Mouse (Mus musculus) layer of hippocampus, postnatal 14 days (tissue): ENCODE data around the gene Ercc8. TPM values are rescaled to one million over a fixed set of nuclear protein-coding genes. Genes with fewer than 3 reads are reported as not detected.

Experiments used
- DNase-seq, 2 experiments: peaks; one replicate each; pipeline ENCODE4 v3.0.0; 2021 to 2022; ENCODE audit warnings: low spot score in 2 of 2, mixed read lengths in 1 of 2
- long read RNA-seq, 2 experiments: library from polyadenylated mRNA; stranded (forward); transcript quantifications; one replicate each; pipeline ENCODE4 v2.0.0; 2021
- total RNA-seq, 2 experiments: library from RNA; stranded (reverse); gene quantifications; 2 replicates each; pipeline ENCODE4 v1.2.3; 2021

The Ercc8 gene
- 10 to 100 TPM; 20.0 to 25.3 TPM for total RNA-seq
- long read RNA-seq, experiment 1, transcript Ercc8-205 (11 exons, 2,395 nt), result major isoform, 7 of 17 reads
- long read RNA-seq, experiment 1, transcript Ercc8-210 (12 exons, 2,095 nt), result minor isoform, 5 of 17 reads
- long read RNA-seq, experiment 1, partial matches to known transcripts, result 3 of 17 reads
- long read RNA-seq, experiment 1, other reads (novel, unspliced or antisense), result 1 of 17 reads
- long read RNA-seq, experiment 2, transcript Ercc8-205 (11 exons, 2,395 nt), result major isoform, 6 of 17 reads
- long read RNA-seq, experiment 2, partial matches to known transcripts, result 1 of 17 reads
- long read RNA-seq, experiment 2, other reads (novel, unspliced or antisense), result 5 of 17 reads

DNA sequence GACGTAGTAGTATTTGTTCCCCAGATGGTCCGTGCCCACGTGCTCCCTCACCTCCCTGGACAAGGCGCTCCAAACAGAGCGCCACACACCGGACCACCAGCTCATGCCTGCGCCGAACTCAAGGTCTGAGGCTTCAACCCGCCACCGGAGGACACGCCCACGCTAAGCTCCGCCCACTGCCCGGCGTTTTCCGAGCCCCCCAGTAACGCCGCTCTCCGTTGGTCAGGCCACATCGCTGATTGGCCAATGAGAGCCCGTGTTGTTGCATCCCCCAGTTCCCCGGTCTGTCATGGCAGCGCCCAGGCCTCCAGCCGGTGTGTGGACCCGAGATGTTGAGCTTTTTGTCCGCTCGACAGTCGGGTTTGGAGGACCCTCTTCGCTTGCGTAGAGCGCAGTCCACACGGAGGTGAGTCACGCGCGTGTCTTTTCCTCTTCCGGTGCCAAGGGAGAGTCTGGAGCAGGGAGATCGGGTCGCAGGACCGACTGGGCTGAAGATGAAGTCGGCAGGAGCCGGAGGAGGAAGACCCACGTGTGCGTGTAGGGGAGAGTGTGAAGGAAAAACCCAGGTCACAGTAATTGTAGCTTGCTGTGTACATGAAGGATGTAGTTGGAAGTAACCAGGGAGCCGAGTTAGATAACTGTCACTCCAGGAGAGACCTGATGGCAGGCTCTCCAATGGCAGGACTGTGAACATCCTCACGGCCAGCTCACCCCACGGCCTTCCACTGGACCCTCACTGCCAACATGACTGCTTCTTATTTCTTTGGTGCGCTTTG is at the start of gene Ercc8, which contains the start of gene Ndufaf2:
Gene Ercc8 (plus strand): TSS at position 267 of the 776 bp plus-strand sequence.
Gene Ndufaf2 (minus strand): TSS at position 159 of the 776 bp plus-strand sequence.
- peak; percentile 96 to 97 for DNase-seq

DNA sequence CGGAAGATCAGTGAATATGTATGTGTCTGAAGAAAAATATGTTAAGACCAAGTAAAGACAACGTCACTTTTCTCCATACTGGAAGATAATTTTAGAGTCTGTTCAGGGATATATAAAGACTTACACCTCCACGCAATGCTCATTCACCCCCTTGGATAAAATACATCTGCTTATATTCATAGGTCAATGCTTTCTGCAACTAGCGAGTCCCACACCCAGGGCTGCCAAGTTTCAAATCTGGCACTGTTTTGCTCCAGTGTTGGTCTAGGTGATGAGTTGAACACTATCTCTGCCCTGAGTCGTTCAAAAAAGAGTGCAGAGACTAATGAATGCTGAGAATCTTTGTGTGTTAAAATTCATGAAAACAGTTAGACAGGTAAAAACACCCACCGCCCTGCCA is 47.6 kb upstream of the Ercc8 start:
- no peak for DNase-seq

DNA sequence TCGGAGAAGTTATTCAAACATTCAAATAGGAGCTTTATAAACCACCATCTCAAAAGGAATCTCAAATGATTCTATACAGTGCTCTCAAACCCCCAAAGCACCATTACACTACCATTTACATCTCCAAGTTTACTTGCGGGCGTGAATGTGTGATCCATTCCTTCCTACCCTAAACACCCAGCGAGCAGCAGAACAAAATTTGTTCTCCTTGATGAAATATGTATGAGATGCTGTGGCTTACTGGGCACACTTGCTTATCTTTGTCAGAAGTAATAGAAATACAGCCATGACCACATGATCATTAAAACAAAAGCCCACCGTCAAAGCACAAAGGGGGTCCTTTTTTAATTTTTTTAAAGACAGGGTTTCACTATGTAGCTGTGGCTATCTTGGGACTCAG is 45.0 kb upstream of the Ercc8 start:
- DNase-seq, result no peak

DNA sequence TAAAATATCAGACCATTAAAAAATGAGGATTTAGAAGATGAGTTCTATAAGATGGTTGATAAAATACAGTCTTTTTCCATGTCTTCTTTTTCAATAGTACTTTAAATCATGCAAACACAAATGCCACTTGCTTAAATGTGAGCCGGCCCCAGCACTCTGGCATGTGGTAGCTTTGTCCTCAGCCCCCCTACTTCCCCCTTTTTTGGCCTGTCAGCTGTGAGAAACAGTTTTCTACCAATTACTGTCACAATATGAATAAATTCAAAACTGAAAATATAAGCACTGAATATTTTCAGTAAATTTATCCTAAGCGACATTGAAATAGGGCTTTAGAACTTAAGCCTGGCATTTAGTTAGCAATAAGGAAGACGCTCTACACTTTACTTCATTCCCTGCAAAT is 44.3 kb upstream of the Ercc8 start:
- DNase-seq, result no peak

DNA sequence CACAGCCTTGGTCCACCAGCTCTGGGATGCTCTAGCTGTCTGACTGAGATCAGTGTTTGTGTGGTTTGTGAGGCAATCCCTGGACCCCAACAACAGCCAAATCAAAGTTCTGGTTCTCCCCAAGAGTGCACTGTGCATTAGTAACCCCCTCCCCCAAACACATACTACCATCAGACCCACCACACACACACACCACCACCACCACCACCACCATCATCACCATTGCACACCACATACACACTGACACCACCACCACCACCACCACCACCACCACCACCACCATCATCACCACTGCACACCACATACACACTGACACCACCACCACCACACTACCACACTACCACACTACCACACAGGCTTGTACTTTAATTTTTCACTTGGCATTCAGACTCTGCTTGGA is 40.9 kb upstream of the Ercc8 start:
- DNase-seq, result no peak

DNA sequence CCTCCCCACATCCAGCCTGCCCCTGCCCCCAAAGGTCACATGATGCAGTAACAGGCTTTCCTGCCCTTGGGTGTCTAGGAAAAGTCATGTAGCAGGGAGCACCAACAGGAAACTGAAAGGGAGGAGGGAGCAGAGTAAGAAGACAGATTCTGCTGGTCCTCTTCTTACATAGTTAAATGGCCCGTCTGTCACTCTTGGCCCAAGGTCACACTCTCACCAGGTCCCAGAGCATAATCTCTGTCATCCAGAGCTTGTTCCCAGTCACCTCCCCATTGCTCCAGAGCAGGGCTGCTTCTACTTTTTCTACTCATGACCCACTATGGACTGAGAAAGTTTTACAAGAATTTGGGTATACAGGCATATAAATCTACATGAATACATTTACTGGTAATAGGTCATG is 40.3 kb upstream of the Ercc8 start:
- no peak for DNase-seq

DNA sequence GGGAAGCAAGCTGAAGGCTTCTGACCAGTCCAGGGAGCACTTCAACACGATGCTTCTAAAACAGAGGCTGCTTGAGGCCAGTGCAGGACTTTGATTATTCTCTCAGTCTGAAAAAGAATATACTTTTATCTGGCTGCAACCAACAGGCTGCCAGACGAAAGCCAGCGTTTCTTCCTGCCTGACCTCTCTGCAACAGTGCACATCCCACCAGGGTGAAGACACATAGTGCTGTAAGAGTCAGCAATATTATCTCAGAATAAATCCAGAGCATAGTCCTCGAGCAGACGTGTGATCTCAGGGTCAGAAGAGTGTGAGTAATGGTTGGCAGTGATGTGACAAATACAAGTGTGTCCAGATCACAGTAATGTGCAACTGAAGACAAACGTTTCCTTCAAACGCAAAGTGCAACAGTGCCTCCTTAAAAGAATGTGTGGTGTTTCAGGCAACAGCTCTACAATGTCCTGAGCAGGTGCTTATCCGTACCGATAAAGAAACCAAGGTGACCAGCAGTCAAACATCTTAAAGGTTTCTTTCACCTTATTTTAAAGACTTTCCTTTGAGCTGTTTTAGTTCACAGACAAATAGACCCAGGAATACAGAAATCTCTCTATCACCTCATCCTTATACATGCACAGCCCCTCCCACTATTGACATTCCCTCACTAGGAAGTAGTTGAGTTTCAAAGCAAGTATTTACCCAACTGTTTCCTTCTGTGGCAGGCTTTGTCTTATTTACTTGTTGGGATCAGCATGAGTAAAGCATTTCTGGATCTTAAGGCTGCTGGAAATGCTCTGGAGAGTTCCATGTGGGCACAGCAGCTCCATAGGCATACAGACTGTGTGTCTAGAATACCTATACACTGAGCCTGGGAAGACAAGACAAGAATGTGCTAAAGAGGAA is 38.9 kb upstream of the Ercc8 start:
- no peak for DNase-seq

DNA sequence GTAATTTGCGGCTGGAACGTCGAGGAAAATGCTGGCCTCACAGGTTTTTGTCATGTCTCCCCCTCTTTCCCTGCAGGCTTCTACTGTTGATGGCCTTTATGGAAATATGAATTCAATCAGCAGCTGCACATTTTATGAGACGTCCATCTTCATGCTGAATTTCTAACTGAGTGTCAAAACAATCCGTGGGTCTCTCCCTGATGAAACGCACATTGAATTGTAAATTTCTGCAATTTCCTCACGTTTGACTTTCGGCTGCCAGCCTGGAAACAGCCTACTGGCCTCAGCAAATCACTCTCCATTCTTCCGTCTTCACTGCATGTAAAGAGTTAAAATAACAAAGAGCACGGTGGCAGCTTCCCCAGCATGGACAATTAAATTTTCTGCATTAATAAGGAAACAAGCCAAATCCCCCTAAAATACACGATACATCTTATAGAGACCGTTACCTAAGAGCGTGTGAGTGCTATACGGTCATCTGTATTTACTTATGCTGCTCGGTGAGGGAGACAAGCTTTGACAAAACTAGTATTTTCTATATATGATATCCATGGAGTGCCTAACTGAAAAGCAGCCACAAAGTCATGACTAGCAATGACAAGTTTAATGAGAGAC is 35.3 kb upstream of the Ercc8 start:
- no peak for DNase-seq

DNA sequence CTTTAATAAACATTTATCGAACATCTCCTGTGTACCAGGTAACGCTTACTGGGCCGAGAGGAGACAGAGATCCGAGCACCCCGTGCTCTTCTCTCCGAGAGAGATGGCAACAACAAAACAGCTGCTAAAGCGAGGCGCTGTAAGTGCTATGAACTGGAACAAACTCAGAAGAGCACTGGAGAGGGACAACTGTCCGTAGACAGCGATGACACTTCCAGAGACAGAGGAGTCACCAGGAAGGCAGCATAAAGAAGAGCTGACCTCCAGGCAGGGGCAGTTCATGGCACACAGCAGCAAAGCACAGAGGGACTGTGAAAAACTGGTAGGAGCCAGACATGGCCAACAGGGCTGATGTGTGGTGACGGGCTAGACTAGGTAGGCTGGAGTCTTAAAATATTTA is 34.4 kb upstream of the Ercc8 start:
- no peak for DNase-seq

DNA sequence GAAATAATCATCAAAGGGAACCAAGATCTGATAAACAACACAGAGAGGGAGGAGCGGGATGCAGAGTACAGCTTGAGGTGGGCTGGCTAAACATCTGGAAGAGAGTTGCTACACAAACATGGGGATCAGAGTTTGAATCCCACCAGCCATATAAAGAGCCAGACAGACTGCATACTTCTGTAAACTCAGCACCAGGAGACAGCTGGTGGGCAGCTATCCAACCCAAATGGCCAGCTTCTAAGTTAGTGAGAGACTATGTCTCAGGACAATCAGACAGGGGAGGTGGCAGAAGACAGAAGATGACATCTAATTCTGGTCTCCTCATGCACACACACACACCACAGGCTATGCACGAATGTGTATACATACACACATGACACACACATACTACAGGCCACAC is 32.3 kb upstream of the Ercc8 start:
- no peak for DNase-seq

DNA sequence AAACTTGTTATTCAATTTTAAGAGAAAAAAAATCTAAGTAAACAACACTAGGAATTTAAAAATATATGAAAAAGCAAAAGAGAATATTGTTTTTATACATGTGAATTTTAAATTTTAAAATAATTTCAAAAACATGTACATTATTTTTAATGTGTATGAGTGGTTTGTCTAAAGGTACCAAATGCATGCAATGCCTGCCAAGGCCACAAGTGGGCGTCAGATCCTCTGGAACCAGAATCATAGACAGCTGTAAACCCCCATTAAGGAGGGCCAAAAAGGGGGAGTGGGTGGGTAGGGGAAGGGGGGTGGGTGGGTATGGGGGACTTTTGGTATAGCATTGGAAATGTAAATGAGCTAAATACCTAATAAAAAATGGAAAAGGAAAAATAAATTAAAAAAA is 31.4 kb upstream of the Ercc8 start:
- no peak for DNase-seq

DNA sequence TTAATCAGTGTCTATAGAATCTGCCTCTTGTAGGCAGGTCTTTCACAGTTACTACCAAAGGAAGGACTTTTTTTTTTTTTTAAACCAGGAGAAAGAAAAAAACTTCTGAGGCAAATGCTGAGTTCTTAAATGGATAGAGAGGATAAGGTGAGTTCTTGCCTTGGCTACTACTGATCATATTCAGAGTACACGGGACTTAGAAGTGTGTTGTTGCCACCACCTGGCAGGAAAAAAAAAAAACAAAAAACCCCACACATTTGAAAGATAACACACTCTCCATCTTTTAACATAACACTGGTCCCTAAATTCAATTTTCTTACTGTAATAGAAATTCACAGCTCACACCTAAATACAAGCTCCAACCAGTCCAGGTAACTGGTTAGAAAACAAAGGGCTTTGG is 30.6 kb upstream of the Ercc8 start:
- DNase-seq, result no peak

DNA sequence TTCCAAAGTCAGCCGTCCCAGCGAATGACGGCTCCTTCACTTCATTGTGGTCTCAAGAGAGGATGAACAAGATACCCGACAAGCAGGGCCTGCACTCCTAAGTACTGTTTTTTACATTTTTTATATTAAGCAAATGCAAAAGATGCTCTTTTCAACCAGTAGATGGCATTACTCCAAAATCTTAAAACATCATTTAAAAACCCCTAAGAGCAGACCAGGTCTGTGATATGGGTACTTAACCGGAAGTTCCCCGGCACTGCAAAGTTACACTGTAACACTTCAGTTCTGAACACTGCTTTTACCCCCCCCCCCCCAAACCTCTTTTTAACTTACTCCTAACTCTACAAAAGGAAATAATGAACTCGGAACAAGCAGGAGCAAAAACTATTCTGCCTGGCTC is 29.5 kb upstream of the Ercc8 start:
- no peak for DNase-seq

DNA sequence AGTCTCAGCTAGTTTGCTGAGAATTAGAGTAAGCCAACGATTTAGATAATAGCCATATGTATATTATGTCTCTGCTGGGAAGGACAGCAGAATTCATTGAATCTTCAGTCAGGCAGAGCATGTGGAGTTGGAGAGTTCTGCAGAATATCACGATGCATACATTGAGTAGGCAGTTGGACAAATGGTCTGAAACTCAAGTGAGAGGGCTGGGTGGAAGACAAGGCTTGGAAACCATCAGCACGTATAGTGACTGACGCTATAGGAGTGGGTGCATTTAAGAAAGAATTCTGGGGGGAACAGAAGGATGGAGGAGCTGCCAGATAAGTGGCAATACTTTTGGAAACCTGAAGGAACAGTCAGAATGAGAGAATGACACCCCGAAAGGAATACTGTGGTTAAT is 27.8 kb upstream of the Ercc8 start:
- DNase-seq, result no peak

DNA sequence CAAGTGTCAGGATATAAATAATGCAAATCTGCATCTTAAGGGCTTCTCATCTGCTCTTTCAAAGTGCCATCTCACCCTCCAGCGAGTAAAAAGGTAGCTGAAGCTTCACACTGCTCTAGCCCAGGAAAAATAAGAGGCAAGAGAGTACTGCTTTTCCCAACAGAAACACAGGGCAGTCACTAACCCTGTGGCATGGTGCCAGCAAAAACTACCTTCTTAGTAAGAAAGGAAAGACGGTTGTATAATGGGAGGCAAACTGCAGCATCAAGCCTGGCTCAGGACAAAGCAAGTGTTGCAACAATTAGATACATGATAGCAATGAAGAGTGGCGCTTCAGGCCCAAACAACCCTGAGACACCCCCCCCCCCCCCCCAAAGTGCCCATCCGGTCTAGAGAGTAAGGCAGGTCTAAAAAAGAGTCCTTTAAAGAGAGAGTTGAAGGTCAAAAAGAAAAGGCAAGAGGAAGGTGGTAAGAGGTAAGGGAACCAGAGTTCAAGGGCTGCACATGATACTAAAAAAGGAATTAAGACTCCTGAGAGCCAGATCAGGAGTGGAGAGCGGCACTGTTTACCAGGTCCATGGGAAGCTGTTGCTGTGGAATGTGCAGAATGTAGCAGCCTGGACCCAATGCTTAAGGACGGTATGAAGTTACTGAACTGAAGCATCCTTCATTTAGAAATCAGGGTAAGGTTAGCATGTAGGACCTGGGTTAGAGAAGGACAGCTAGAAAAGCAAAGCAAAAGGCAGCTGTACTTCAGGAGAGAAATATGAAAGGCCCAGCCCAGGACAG is 26.3 kb upstream of the Ercc8 start:
- no peak for DNase-seq

DNA sequence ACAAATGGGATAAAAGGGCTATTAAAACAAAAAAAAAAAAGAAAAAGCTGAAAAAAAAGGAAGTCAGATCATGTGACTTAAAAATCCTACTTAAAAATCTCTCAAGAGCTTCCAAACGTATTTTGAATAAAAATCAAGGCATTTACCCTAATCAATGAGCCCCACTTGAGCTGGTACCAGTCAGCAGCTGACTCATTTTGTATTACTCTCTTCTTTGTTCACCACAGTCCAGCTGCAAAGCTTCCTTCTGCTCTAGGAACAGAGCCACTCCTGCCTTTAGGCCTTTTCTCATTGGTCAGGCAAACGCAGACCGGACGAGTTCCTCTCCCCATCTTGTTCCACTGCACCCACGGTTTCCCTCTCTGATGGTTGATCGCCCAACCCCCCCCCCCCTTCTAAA is 22.9 kb upstream of the Ercc8 start:
- no peak for DNase-seq

DNA sequence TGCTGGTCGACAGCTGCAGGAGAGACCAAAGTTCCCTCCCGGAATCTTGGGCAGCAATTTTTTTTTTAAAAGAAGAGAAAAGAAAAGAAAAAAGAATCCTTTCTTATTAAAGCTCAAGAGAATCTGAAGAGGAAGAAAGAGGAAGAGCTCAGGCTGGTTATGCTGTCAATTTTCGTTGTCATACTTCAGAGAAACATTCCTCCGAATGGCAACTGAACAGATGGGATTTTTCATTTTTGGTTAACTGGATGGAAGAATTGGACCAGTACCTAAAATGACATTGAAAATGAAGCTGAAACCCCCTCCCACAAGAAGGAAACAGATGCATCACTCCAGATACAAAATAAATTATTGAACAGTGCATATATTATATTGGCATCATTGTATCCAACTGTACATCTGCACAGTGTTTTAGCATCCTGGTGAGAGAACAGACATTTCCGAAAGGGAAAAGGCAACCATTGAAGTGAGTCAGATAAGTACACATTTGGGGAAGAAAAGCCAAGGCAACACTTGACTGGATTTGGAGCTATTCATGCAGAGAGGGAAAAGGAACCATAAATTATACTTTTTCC is 20.0 kb upstream of the Ercc8 start:
- DNase-seq, result peak in 1 of 2 experiments; percentile 66

DNA sequence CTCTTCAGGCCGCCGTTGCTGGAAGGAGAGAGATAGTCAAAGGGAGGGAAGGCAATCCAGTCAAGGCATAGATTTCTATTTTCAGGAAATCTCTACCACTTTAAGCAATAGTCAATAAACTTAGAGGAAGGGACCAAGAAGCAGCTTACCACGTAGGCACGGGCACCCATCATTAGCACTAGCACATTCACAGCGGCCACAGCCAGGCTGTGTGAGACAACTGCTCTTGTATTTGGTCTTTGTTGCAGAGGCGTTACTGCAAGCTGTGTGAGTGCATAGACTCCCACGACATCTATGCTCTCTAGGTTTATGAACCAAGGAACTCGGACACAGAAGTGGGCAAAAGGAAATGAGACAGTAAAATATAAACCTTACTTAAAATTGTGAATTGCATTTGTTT is 14.4 kb upstream of the Ercc8 start:
- DNase-seq, result no peak

DNA sequence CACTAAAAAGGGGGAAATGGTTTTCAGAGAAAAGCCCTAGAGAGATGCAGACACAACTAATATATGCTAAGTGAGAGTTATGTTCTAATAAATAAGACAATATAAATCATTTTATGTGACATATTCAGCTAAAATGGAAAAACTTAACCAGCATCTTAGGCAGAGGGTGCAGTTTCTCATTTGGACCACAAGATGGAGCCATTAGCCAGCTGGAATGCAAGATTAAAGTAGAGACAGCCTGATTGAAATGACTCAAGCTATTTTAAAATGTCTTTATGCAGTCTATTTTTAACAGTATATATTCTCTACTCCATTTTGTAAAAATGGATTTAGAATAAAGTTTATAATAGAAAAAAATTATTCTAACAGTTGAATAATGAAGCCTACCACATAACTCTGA is 6.7 kb upstream of the Ercc8 start:
- DNase-seq, result peak in 1 of 2 experiments; percentile 41
